Mouse (Mus musculus): Measurements from ENCODE around the gene Slc9b2. TPM values are rescaled to one million over a fixed set of nuclear protein-coding genes. Genes with fewer than 3 reads are reported as not detected.

The Slc9b2 gene
- polyA plus RNA-seq, 1 experiment from 2014 or later: 1.0 TPM

DNA sequence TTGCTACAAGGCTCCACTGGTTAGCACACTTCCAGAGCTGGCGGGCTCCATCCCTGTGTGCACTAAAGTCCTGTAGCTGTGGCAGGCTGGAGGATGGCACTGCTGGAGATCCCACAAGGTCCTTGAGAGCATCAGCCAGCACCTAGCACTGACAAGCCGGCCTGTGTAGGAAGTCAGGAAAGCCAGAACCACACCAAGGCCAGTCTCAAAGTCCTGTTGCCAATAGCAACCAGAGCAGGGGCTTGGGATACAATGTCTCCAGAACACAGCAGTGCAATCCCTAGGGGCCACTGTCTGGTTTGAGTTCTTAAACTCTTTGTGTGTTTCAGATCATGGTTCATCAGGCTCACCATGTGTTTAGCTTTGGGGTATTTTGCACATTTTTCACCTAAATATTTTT, 7.3 kb downstream of the Slc9b2 start:
- 42% methylated on average over 2 of the region's 2 CpGs for WGBS
- Histone ChIP-seq H3K4me2 (no peak overlapping the region), H3K4me3 (no peak overlapping the region), H3K4me1 (no peaks in the 10 kb centered on the region), H3K36me3 (no peaks in the 10 kb centered on the region), H3K9ac (no peak overlapping the region), H3K9me3 (no peaks in the 10 kb centered on the region), H3K27me3 (replicated peaks) (no peaks in the 10 kb centered on the region), H3K27ac (replicated peaks) (no peak overlapping the region)
- ATAC-seq (ENCODE audit: extremely low read depth, insufficient number of reproducible peaks, low FRiP score, low TSS enrichment): no peak

DNA sequence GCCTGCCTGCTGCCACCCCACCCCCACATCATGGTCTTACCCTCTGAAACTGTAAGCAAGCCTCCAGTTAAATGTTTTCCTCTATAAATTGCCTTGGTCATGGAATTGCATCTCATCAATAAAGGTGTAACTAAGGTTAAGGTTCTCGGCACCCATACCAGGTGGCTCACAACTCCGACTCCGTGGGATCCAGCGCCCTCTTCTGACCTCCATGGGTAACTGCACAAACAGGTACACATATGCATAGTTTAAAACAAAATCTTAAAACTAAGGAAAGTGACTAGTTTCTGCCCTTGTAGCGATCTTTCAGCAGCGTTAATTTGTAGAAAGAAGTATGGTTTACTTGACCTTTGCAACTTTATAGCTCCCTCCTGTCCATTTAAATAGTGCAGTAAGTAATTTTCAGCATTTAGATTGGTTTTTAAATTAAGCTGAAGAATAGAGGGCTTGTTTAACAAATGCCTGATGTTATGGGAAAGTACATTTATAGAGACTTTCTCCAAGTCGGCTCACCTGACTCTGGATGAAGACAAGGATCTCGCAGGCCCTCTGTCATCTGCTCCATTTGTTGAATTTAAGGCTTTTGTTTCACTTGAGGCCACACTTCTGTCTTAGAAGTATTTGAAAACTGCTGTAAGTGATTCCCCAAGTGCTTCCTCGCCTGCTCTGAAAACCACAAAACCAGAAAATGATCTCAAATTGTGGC, 8.4 kb downstream of the Slc9b2 start:
- Histone ChIP-seq H3K27ac (replicated peaks) (no peak overlapping the region), H3K4me3 (no peak overlapping the region), H3K9ac (no peak overlapping the region), H3K9me3 (no peaks in the 10 kb centered on the region), H3K4me2 (no peak overlapping the region), H3K4me1 (no peaks in the 10 kb centered on the region), H3K36me3 (no peaks in the 10 kb centered on the region), H3K27me3 (replicated peaks) (no peaks in the 10 kb centered on the region)
- ATAC-seq (ENCODE audit: extremely low read depth, insufficient number of reproducible peaks, low FRiP score, low TSS enrichment): no peak
- 82% methylated on average over 9 of the region's 9 CpGs for WGBS

DNA sequence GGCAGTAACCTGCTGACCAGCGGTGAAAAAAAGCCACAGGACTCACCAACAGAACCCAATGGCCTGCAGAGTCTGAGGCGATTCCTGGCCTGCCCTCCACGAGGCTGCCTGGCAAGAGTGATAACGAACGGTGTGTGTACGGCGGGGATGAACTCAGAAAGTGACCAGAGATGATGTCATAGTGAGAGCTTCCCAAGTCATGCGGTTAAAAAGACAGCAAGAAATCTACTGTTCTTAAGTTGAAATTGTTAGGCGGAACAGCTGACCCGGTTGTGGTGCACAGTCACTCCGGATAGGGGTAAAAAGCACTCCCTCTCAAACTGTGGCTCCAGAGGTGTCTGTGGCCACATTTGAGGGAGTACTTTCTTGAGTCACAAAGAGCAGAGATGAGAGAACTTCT, 10.8 kb downstream of the Slc9b2 start:
- ATAC-seq (ENCODE audit: extremely low read depth, insufficient number of reproducible peaks, low FRiP score, low TSS enrichment): no peak
- no peaks in the 10 kb centered on the region for H3K36me3 ChIP-seq
- H3K4me1 ChIP-seq: no peaks in the 10 kb centered on the region
- no peak overlapping the region for H3K9ac ChIP-seq
- WGBS: 54% methylated on average over 11 of the region's 11 CpGs
- H3K27me3 ChIP-seq (replicated peaks): no peaks in the 10 kb centered on the region
- H3K27ac ChIP-seq (replicated peaks): no peak overlapping the region
- no peaks in the 10 kb centered on the region for H3K9me3 ChIP-seq
- no peak overlapping the region for H3K4me2 ChIP-seq
- no peak overlapping the region for H3K4me3 ChIP-seq

DNA sequence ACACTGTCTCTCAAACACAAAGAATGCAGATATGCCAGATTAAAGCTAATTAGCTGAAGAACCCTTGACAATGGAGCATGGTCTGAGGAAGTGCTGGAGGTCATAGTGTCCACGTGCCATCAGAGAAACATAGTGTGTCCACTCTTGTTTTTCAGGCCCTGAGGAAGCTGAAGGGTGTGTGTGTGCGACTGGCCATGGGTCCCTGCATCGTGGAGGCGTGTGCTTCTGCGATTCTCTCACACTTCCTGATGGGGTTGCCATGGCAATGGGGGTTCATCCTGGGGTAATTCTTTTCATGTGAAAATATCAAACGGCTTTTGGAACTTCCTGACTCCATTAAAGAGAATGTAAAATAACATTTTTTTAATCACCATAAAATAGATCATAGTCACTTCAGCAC, 16.9 kb downstream of the Slc9b2 start:
- H3K9me3 ChIP-seq: no peaks in the 10 kb centered on the region
- no peak overlapping the region for H3K4me2 ChIP-seq
- no peak overlapping the region for H3K9ac ChIP-seq
- no peak overlapping the region for H3K4me3 ChIP-seq
- no peaks in the 10 kb centered on the region for H3K27me3 ChIP-seq (replicated peaks)
- H3K27ac ChIP-seq (replicated peaks): no peak overlapping the region
- ATAC-seq (ENCODE audit: extremely low read depth, insufficient number of reproducible peaks, low FRiP score, low TSS enrichment): no peak
- no peaks in the 10 kb centered on the region for H3K4me1 ChIP-seq
- 73% methylated on average over 6 of the region's 6 CpGs for WGBS
- H3K36me3 ChIP-seq: no peaks in the 10 kb centered on the region

DNA sequence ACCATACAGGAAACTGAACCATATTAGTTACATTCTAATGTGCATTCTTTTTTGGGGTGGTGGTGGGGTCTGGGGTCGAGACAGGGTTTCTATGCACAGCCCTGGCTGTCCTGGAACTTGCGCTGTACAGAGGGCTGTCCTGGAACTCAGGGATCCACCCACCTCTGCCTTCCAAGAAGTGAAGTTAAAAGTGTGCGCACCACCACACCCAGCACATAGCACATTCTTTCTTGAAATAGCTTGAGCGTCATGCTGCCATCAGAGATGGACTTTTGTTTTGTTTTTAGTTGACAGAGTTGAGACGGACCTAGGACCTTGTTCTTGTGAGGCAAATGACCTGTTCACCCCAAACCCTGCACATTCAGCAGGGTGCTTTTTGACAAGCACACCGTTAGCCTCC, 19.7 kb downstream of the Slc9b2 start:
- no peak overlapping the region for H3K4me2 ChIP-seq
- no peak overlapping the region for H3K4me3 ChIP-seq
- H3K27ac ChIP-seq (replicated peaks): no peak overlapping the region
- H3K27me3 ChIP-seq (replicated peaks): no peaks in the 10 kb centered on the region
- H3K36me3 ChIP-seq: no peaks in the 10 kb centered on the region
- H3K4me1 ChIP-seq: no peaks in the 10 kb centered on the region
- no peaks in the 10 kb centered on the region for H3K9me3 ChIP-seq
- H3K9ac ChIP-seq: no peak overlapping the region
- ATAC-seq (ENCODE audit: extremely low read depth, insufficient number of reproducible peaks, low FRiP score, low TSS enrichment): no peak
- WGBS: 66% methylated on average over 6 of the region's 6 CpGs

DNA sequence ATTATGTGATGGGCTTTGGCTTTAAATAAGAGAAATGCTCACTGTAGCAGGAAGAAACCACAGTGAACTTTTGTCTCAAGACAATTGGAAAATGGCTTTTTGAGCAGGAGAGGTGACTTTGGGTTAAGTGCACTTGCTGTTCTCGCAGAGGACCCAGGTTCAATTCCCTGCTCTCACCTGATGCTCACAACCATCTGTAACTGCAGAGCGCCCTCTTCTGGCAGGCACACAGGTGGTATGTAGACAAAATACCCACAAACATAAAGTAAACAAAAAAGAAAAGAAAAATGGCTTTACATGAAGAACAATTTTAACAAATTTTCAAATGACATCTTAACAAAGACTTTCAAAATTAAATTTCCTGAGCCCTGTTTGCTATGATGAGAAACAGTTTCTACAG, 20.1 kb downstream of the Slc9b2 start:
- H3K9me3 ChIP-seq: no peaks in the 10 kb centered on the region
- no peaks in the 10 kb centered on the region for H3K27me3 ChIP-seq (replicated peaks)
- H3K9ac ChIP-seq: no peak overlapping the region
- no peak for ATAC-seq (ENCODE audit: extremely low read depth, insufficient number of reproducible peaks, low FRiP score, low TSS enrichment)
- no peak overlapping the region for H3K4me2 ChIP-seq
- no peaks in the 10 kb centered on the region for H3K36me3 ChIP-seq
- WGBS: 61% methylated on average over 2 of the region's 2 CpGs
- no peak overlapping the region for H3K27ac ChIP-seq (replicated peaks)
- no peak overlapping the region for H3K4me3 ChIP-seq
- no peaks in the 10 kb centered on the region for H3K4me1 ChIP-seq

DNA sequence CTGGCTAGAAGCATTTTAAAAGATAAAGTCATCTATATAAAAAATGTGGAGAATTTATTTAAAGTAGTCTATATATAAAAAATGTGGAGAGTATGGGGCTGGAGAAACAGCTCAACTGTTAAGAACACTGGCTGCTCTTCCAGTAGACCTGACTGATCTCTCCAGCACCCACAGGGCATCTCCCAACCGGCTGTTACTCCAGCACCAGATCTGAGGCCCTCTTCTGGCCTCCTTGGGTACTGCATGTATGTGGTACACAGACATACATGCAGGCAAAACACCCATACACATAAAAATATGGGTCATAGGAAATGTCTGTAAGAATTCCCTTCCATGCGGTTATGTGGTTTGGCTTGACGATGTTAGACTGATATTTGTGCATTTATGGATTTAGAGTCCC, 21.1 kb downstream of the Slc9b2 start:
- Histone ChIP-seq H3K4me2 (no peak overlapping the region), H3K4me1 (no peaks in the 10 kb centered on the region), H3K4me3 (no peak overlapping the region), H3K27me3 (replicated peaks) (no peaks in the 10 kb centered on the region), H3K27ac (replicated peaks) (no peak overlapping the region), H3K9me3 (no peaks in the 10 kb centered on the region), H3K9ac (no peak overlapping the region), H3K36me3 (no peaks in the 10 kb centered on the region)
- no peak for ATAC-seq (ENCODE audit: extremely low read depth, insufficient number of reproducible peaks, low FRiP score, low TSS enrichment)
- WGBS: 39% methylated on average over 3 of the region's 3 CpGs

DNA sequence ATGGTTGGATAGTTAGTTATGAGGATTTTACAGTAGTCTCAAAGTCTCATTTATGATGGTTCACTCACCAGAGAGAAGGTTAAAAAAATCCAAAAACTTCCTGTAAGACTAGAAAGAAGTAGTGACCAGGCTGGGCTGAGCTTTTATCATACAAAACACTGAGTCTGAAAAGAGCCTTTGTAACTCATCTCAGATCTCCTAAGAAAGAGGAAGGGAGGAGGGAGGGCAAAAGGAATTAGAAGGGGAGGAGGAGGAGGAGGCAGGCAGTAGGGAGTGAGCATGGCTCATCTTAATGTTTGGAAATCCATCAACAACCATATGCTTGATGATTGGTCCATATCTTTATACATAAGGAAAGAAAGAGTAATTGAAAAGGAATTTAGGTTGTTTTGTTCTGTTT, 25.2 kb downstream of the Slc9b2 start:
- no peak for ATAC-seq (ENCODE audit: extremely low read depth, insufficient number of reproducible peaks, low FRiP score, low TSS enrichment)
- Histone ChIP-seq H3K27me3 (replicated peaks) (no peaks in the 10 kb centered on the region), H3K9me3 (no peaks in the 10 kb centered on the region), H3K4me1 (no peaks in the 10 kb centered on the region), H3K36me3 (no peaks in the 10 kb centered on the region), H3K9ac (no peak overlapping the region), H3K4me2 (no peak overlapping the region), H3K27ac (replicated peaks) (no peak overlapping the region), H3K4me3 (no peak overlapping the region)

DNA sequence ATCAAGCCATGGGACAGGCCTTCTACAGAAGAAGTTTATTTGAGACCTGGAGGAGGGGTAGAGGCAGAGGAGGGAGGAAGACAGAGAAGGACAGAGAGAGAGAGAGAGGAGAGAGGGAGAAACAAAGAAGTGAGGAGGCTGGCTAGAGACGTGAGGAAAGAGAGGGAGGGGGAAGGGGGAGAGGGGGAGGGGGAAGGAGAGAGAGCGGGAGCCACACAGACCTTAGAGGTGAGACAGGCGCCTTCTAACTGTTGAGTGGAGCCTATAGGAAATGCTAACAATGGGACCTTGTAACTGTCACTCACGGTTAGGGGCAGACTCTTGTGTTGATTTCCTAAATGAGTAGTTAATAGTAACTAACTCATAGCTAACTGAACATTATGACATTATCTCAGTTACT, 26.3 kb downstream of the Slc9b2 start:
- ATAC-seq (ENCODE audit: extremely low read depth, insufficient number of reproducible peaks, low FRiP score, low TSS enrichment): no peak
- Histone ChIP-seq H3K36me3 (no peaks in the 10 kb centered on the region), H3K9me3 (no peaks in the 10 kb centered on the region), H3K4me2 (no peak overlapping the region), H3K27ac (replicated peaks) (no peak overlapping the region), H3K4me1 (no peaks in the 10 kb centered on the region), H3K4me3 (no peak overlapping the region), H3K27me3 (replicated peaks) (no peaks in the 10 kb centered on the region), H3K9ac (no peak overlapping the region)
- WGBS: 34% methylated on average over 4 of the region's 4 CpGs

DNA sequence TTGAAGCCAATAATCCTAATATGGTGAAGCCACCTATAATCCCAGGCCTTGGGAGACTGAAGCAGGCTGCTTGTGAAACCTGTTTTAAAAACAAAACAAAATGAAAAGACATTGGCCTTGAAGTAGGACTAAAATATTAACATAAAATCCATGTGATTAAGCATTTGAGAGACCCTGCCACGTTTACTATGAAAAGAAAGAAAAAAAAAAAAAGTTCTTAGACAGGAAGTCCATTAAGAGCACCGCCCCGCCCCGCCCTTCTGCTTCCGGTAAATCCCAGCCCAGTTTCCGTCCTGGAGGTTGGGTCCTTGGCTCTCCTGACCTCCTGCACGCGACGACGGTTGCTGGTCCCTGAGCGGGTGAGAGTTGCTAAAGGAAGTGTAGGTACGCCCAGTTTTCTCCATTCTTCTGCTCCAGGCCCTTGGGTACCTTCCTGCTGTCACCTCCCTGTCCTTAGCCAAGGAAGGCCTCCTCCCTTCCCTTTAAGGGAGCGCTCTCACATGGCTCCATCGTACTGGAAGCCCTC, 40.3 kb downstream of the Slc9b2 start, which contains the start of gene Slc9b1:
TSS of gene Slc9b1 (plus strand) at position 291 of the 526 bp plus-strand sequence.
- Histone ChIP-seq H3K4me2 (no peak within 1 kb of the TSS), H3K4me1 (no peaks in the 10 kb centered on the region), H3K4me3 (no peak within 1 kb of the TSS), H3K27me3 (replicated peaks) (no peaks in the 10 kb centered on the region), H3K36me3 (no peaks in the 10 kb centered on the region), H3K9ac (no peak within 1 kb of the TSS), H3K27ac (replicated peaks) (no peak within 1 kb of the TSS), H3K9me3 (no peaks in the 10 kb centered on the region)
- 69% methylated on average over 14 of the region's 14 CpGs for WGBS
- ATAC-seq (ENCODE audit: extremely low read depth, insufficient number of reproducible peaks, low FRiP score, low TSS enrichment): no peak

DNA sequence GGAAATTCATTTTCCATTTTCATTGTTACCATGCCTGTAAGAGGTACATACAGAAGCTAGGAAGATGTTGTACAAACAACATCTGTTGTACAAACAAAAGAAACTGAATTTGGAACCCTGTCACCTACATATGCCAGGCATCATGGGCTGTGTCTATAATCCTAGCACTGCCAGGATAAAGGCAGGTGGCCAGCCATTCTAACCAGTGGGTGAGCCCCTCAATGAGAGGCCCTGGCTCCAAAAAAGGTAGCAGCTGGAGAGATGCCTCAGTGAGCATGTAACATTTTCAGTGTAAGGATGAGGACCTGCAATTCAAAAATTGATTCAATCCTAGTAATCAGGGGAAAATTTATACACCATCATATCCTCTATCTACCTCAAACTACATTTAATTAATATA, 41.5 kb downstream of the Slc9b2 start:
- no peaks in the 10 kb centered on the region for H3K36me3 ChIP-seq
- no peaks in the 10 kb centered on the region for H3K4me1 ChIP-seq
- no peak overlapping the region for H3K4me3 ChIP-seq
- no peak overlapping the region for H3K27ac ChIP-seq (replicated peaks)
- no peaks in the 10 kb centered on the region for H3K27me3 ChIP-seq (replicated peaks)
- H3K9ac ChIP-seq: no peak overlapping the region
- H3K4me2 ChIP-seq: no peak overlapping the region
- no peaks in the 10 kb centered on the region for H3K9me3 ChIP-seq
- no peak for ATAC-seq (ENCODE audit: extremely low read depth, insufficient number of reproducible peaks, low FRiP score, low TSS enrichment)

DNA sequence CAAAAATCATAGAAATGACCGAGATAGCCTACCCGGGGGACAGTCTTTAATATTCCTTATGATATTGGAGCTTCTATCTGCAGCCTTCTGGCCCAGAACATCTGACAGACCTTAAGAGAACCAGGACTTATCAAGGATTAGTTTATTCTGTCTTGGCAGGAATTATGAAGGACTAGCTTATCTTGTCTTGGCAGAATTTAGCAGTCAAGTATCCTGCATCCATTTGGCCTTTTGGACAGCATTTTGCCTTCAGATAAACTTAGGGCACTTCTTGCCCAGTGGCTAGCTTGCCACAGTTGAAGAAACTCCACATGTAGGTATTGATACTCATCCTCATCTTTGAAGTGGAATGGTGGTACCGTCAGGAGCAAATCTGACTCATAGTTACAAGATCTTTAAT, 44.4 kb downstream of the Slc9b2 start:
- WGBS: 81% methylated on average over 3 of the region's 3 CpGs
- no peak for ATAC-seq (ENCODE audit: extremely low read depth, insufficient number of reproducible peaks, low FRiP score, low TSS enrichment)
- no peak overlapping the region for H3K4me3 ChIP-seq
- no peaks in the 10 kb centered on the region for H3K27me3 ChIP-seq (replicated peaks)
- H3K4me2 ChIP-seq: no peak overlapping the region
- no peaks in the 10 kb centered on the region for H3K36me3 ChIP-seq
- H3K9me3 ChIP-seq: no peaks in the 10 kb centered on the region
- H3K9ac ChIP-seq: no peak overlapping the region
- no peaks in the 10 kb centered on the region for H3K4me1 ChIP-seq
- H3K27ac ChIP-seq (replicated peaks): no peak overlapping the region

Data from heart, embryonic 13.5 days (tissue).